Mouse (Mus musculus): Measurements from ENCODE around the gene Tmem208. TPM values are rescaled to one million over a fixed set of nuclear protein-coding genes. Genes with fewer than 3 reads are reported as not detected.

Gene Tmem208
- polyA plus RNA-seq (2014; fragmentation: Nextera tagmentation; extraction: Ambion mirVana) = 91.7 and 99.6 TPM in 2 replicates

DNA sequence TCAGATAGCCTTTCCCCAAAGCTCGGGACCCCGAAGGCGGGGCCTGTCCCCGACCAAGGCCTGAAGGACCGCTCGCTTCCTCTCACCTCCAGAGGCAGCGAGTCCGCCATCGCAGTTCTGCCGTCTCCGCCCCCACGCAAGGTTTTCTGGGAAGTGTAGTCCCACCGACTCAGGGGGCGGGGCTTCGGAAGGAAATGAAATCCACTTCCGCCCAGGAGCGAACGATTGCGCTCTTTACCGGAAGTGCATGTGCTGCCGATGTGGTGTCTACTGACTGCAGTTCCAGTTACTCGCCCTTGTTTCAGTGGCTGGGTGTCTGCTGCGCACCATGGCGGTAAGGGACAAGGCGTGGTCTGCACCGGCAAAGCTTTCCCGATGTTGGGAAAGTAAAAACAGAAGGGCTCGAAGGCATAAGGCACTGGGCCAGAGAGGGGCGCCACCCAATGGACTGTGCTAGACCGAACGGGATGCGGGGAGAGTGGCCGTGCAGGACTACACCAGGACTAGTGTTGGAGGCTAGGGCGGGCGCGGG is at the start of gene Tmem208, which contains the start of gene Lrrc29:
Gene Tmem208, plus strand, starts transcription at position 214 of the 532 bp plus-strand sequence.
Gene Lrrc29, minus strand, starts transcription at position 138 of the 532 bp plus-strand sequence.
- Histone ChIP-seq H3K4me3 (ENCODE audit: low read depth, low read length) (peak within 1 kb of the TSS; percentile 70), H3K4me2 (ENCODE audit: low read depth, low read length) (peak within 1 kb of the TSS; percentile 84), H3K27ac (replicated peaks; ENCODE audit: low read depth, low read length) (peak within 1 kb of the TSS; percentile 52), H3K9me3 (replicated peaks; ENCODE audit: control insufficient read depth, low read length) (no peaks in the 10 kb centered on the region), H3K36me3 (replicated peaks; ENCODE audit: control insufficient read depth, insufficient read depth, low read depth, low read length) (peaks cover 15% of the 10 kb centered on the region), H3K4me1 (ENCODE audit: control insufficient read depth, insufficient read depth, low read length) (peaks cover 2% of the 10 kb centered on the region; the same call in 1 of the 2 replicates), H3K9ac (replicated peaks; ENCODE audit: low read length) (peak within 1 kb of the TSS; percentile 78), H3K27me3 (ENCODE audit: control insufficient read depth, insufficient read depth, low read length) (no peaks in the 10 kb centered on the region)
- 0% methylated on average over 36 of the region's 36 CpGs for WGBS
- DNase-seq (ENCODE audit: low spot score) (peak; percentile 97), ATAC-seq (replicated peaks; ENCODE audit: insufficient number of reproducible peaks, low FRiP score, low TSS enrichment, low read depth) (peak; percentile 90)

DNA sequence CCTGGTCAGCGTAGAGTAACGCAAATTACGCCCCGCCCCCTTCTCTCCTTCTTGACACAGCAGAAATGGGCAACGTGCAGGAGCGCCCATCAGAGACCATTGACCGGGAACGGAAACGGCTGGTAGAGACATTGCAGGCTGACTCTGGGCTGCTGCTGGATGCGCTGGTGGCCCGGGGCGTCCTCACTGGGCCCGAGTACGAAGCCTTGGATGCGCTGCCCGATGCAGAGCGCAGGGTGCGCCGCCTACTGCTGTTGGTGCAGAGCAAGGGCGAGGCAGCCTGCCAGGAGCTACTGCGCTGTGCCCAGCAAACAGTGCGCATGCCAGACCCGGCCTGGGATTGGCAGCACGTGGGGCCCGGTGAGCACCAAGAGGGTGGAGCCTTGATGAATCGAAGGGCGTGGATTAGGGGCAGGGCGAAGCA is 47.2 kb upstream of the Tmem208 start:
- no peak overlapping the region for H3K9ac ChIP-seq (replicated peaks; ENCODE audit: low read length)
- peaks cover 57% of the 10 kb centered on the region for H3K27me3 ChIP-seq (ENCODE audit: control insufficient read depth, insufficient read depth, low read length)
- no peak overlapping the region for H3K4me2 ChIP-seq (ENCODE audit: low read depth, low read length)
- H3K36me3 ChIP-seq (replicated peaks; ENCODE audit: control insufficient read depth, insufficient read depth, low read depth, low read length) = no peaks in the 10 kb centered on the region; the same call in 1 of the 2 replicates
- no peak overlapping the region for H3K4me3 ChIP-seq (ENCODE audit: low read depth, low read length)
- no peak for DNase-seq (ENCODE audit: low spot score)
- ATAC-seq (replicated peaks; ENCODE audit: insufficient number of reproducible peaks, low FRiP score, low TSS enrichment, low read depth) = peak; percentile 27
- no peak overlapping the region for H3K27ac ChIP-seq (replicated peaks; ENCODE audit: low read depth, low read length)
- WGBS = 2% methylated on average over 28 of the region's 28 CpGs
- H3K9me3 ChIP-seq (replicated peaks; ENCODE audit: control insufficient read depth, low read length) = no peaks in the 10 kb centered on the region
- peaks cover 8% of the 10 kb centered on the region for H3K4me1 ChIP-seq (ENCODE audit: control insufficient read depth, insufficient read depth, low read length)

DNA sequence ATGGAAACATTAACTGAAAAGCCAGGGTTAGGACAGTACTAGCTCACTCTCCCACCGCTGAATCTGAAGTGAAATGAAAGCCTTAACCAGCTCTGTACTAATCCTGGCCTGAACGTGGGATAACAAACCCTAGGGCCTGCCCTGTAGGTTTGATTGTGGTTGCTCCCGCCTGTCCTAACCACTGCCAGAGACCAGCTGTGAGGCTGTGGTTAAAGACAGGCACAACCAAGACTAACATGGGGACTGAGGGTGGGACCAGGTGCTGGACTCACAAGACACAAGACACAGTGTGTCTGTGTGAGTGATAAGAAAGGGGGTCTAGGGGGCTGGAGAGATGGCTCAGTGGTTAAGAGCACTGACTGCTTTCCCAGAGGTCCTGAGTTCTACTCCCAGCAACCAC is 45.6 kb upstream of the Tmem208 start:
- DNase-seq (ENCODE audit: low spot score) (no peak), ATAC-seq (replicated peaks; ENCODE audit: insufficient number of reproducible peaks, low FRiP score, low TSS enrichment, low read depth) (no peak)
- Histone ChIP-seq H3K9me3 (replicated peaks; ENCODE audit: control insufficient read depth, low read length) (no peaks in the 10 kb centered on the region), H3K4me2 (ENCODE audit: low read depth, low read length) (no peak overlapping the region), H3K4me3 (ENCODE audit: low read depth, low read length) (no peak overlapping the region), H3K27ac (replicated peaks; ENCODE audit: low read depth, low read length) (no peak overlapping the region), H3K27me3 (ENCODE audit: control insufficient read depth, insufficient read depth, low read length) (peaks cover 43% of the 10 kb centered on the region), H3K36me3 (replicated peaks; ENCODE audit: control insufficient read depth, insufficient read depth, low read depth, low read length) (no peaks in the 10 kb centered on the region; the same call in 1 of the 2 replicates), H3K4me1 (ENCODE audit: control insufficient read depth, insufficient read depth, low read length) (peaks cover 7% of the 10 kb centered on the region), H3K9ac (replicated peaks; ENCODE audit: low read length) (no peak overlapping the region)
- WGBS = 67% methylated on average over 3 of the region's 3 CpGs

DNA sequence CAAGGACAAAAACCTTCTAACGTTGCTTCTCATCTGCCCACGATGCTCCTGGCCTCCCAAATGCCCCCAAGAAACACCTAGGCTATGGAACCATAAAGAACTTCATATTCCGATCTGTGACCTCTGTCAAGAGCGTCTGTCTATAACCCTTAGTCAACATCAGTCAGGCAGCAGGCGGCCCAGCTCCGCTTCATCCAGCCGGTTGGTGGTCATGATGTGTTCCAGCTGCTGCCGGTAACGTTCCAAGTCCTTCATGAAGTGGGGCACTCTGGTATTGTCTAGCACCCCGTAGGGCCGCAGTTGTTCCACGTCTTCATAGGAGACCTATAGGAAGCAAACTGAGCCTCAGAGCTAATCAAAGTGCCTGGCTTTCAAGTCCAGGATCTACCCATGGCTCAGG is 44.3 kb upstream of the Tmem208 start:
- 91% methylated on average over 12 of the region's 12 CpGs for WGBS
- H3K9ac ChIP-seq (replicated peaks; ENCODE audit: low read length) = no peak overlapping the region
- no peaks in the 10 kb centered on the region for H3K4me1 ChIP-seq (ENCODE audit: control insufficient read depth, insufficient read depth, low read length)
- H3K4me2 ChIP-seq (ENCODE audit: low read depth, low read length) = no peak overlapping the region
- DNase-seq (ENCODE audit: low spot score) = no peak
- H3K36me3 ChIP-seq (replicated peaks; ENCODE audit: control insufficient read depth, insufficient read depth, low read depth, low read length) = no peaks in the 10 kb centered on the region; the same call in 1 of the 2 replicates
- H3K27me3 ChIP-seq (ENCODE audit: control insufficient read depth, insufficient read depth, low read length) = peaks cover 30% of the 10 kb centered on the region
- no peak for ATAC-seq (replicated peaks; ENCODE audit: insufficient number of reproducible peaks, low FRiP score, low TSS enrichment, low read depth)
- no peaks in the 10 kb centered on the region for H3K9me3 ChIP-seq (replicated peaks; ENCODE audit: control insufficient read depth, low read length)
- no peak overlapping the region for H3K27ac ChIP-seq (replicated peaks; ENCODE audit: low read depth, low read length)
- H3K4me3 ChIP-seq (ENCODE audit: low read depth, low read length) = no peak overlapping the region

DNA sequence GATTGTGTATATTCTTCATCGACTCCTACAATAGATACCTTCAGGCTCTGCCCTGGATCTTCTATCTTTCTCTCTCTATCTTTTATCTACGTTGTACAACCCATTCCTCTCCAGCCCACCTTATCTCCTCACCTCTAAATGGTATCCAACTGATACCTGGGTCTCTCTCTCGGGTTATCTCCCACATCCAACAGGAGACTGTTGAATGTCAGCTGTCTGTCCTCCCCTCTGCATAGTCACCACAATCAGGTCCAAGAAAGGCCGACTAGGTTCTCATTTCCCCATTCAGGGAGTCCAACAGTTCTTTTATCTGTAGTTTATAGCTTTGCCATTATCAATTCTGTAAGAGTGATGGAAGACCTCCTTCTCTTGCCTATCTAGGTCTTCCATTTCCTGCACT is 43.9 kb upstream of the Tmem208 start:
- Histone ChIP-seq H3K27ac (replicated peaks; ENCODE audit: low read depth, low read length) (no peak overlapping the region), H3K36me3 (replicated peaks; ENCODE audit: control insufficient read depth, insufficient read depth, low read depth, low read length) (no peaks in the 10 kb centered on the region; the same call in 1 of the 2 replicates), H3K4me2 (ENCODE audit: low read depth, low read length) (no peak overlapping the region), H3K27me3 (ENCODE audit: control insufficient read depth, insufficient read depth, low read length) (peaks cover 26% of the 10 kb centered on the region), H3K4me3 (ENCODE audit: low read depth, low read length) (no peak overlapping the region), H3K9me3 (replicated peaks; ENCODE audit: control insufficient read depth, low read length) (no peaks in the 10 kb centered on the region), H3K9ac (replicated peaks; ENCODE audit: low read length) (no peak overlapping the region), H3K4me1 (ENCODE audit: control insufficient read depth, insufficient read depth, low read length) (no peaks in the 10 kb centered on the region)
- 93% methylated on average over 4 of the region's 4 CpGs for WGBS
- DNase-seq (ENCODE audit: low spot score) (no peak), ATAC-seq (replicated peaks; ENCODE audit: insufficient number of reproducible peaks, low FRiP score, low TSS enrichment, low read depth) (no peak)

DNA sequence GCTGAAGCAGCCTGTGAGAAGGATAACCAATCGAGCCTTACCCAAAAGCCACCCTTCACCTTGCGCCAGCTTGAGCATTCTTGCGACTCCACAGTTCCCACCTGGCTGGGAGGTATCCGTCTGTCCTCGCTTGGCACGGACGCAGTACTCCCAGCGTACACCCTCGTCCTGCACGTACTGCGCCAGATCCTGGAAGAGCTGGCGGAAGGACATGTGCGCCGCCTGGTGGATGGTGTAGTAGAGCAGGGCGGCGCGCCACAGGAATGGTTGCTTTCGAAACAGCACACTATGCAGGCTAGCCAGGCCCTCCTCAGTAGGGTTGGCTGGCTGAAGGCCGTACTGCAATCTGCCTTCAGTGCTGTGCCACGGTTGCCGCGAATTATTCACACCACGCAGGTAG is 43.1 kb upstream of the Tmem208 start:
- Histone ChIP-seq H3K9me3 (replicated peaks; ENCODE audit: control insufficient read depth, low read length) (no peaks in the 10 kb centered on the region), H3K4me2 (ENCODE audit: low read depth, low read length) (no peak overlapping the region), H3K27me3 (ENCODE audit: control insufficient read depth, insufficient read depth, low read length) (peaks cover 21% of the 10 kb centered on the region), H3K4me3 (ENCODE audit: low read depth, low read length) (no peak overlapping the region), H3K9ac (replicated peaks; ENCODE audit: low read length) (no peak overlapping the region), H3K36me3 (replicated peaks; ENCODE audit: control insufficient read depth, insufficient read depth, low read depth, low read length) (no peaks in the 10 kb centered on the region; the same call in 1 of the 2 replicates), H3K27ac (replicated peaks; ENCODE audit: low read depth, low read length) (no peak overlapping the region), H3K4me1 (ENCODE audit: control insufficient read depth, insufficient read depth, low read length) (no peaks in the 10 kb centered on the region)
- ATAC-seq (replicated peaks; ENCODE audit: insufficient number of reproducible peaks, low FRiP score, low TSS enrichment, low read depth) = no peak
- 22% methylated on average over 23 of the region's 23 CpGs for WGBS
- peak; percentile 62 for DNase-seq (ENCODE audit: low spot score)

DNA sequence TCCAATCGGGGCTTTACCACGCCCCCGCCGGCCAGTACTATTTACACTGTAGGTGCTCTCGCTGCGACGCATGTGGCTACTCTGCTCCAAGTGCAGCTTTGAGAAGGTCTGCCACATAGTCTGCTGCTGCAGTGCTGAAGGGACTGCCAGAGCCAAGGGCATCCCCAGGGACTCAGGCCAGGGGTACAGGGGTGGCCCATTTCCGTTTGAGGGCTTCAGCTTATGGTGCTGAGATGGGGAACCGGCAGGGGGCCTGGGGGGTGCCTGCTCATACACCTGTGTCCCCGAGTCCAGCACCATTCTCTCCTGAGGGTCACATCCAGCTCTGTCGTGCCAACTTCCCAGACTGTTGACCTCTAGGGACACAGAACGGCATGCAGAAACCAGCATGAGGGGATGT is 40.6 kb upstream of the Tmem208 start:
- no peaks in the 10 kb centered on the region; the same call in 1 of the 2 replicates for H3K36me3 ChIP-seq (replicated peaks; ENCODE audit: control insufficient read depth, insufficient read depth, low read depth, low read length)
- ATAC-seq (replicated peaks; ENCODE audit: insufficient number of reproducible peaks, low FRiP score, low TSS enrichment, low read depth) (no peak), DNase-seq (ENCODE audit: low spot score) (no peak)
- no peak overlapping the region for H3K9ac ChIP-seq (replicated peaks; ENCODE audit: low read length)
- 50% methylated on average over 12 of the region's 12 CpGs for WGBS
- no peak overlapping the region for H3K27ac ChIP-seq (replicated peaks; ENCODE audit: low read depth, low read length)
- no peak overlapping the region for H3K4me2 ChIP-seq (ENCODE audit: low read depth, low read length)
- peaks cover 9% of the 10 kb centered on the region for H3K27me3 ChIP-seq (ENCODE audit: control insufficient read depth, insufficient read depth, low read length)
- H3K9me3 ChIP-seq (replicated peaks; ENCODE audit: control insufficient read depth, low read length) = no peaks in the 10 kb centered on the region
- H3K4me3 ChIP-seq (ENCODE audit: low read depth, low read length) = no peak overlapping the region
- peaks cover 5% of the 10 kb centered on the region; the same call in 1 of the 2 replicates for H3K4me1 ChIP-seq (ENCODE audit: control insufficient read depth, insufficient read depth, low read length)

DNA sequence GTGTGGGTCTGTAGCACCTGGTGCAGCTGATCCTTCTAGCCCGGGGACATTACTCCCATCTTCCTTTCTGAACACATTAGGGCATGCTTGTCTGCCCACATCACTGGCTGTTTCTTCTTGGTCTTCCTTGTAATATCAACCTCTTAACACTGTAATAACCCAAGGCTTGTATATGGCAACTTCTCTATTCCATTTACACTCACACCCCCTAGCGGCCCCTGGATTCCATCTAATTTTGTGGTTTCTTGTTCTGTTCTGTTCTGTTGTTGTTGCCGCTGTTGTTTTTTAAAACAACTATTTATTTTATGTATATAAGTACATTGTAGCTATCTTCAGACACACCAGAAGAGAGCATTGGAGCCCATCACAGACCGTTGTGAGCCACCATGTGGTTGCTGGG is 39.2 kb upstream of the Tmem208 start:
- peaks cover 5% of the 10 kb centered on the region; the same call in 1 of the 2 replicates for H3K4me1 ChIP-seq (ENCODE audit: control insufficient read depth, insufficient read depth, low read length)
- WGBS = 86% methylated on average over 4 of the region's 4 CpGs
- no peak overlapping the region for H3K27ac ChIP-seq (replicated peaks; ENCODE audit: low read depth, low read length)
- no peak overlapping the region for H3K9ac ChIP-seq (replicated peaks; ENCODE audit: low read length)
- no peak for ATAC-seq (replicated peaks; ENCODE audit: insufficient number of reproducible peaks, low FRiP score, low TSS enrichment, low read depth)
- no peak overlapping the region for H3K4me2 ChIP-seq (ENCODE audit: low read depth, low read length)
- no peak for DNase-seq (ENCODE audit: low spot score)
- H3K36me3 ChIP-seq (replicated peaks; ENCODE audit: control insufficient read depth, insufficient read depth, low read depth, low read length) = no peaks in the 10 kb centered on the region
- peaks cover 12% of the 10 kb centered on the region for H3K27me3 ChIP-seq (ENCODE audit: control insufficient read depth, insufficient read depth, low read length)
- no peak overlapping the region for H3K4me3 ChIP-seq (ENCODE audit: low read depth, low read length)
- H3K9me3 ChIP-seq (replicated peaks; ENCODE audit: control insufficient read depth, low read length) = no peaks in the 10 kb centered on the region

Measured in embryonic facial prominence, embryonic 11.5 days (tissue).